Mouse (Mus musculus): ENCODE measurements at regions not wholly inside any gene's neighbourhood (a gene's known extent, or its start where the extent isn't known, plus 50 kb on each side); places are given as distances from the start of the nearest gene placed in this dataset.
A peak's percentile ranks its signal among the peaks of the same experiment; 100 is the strongest.

DNA sequence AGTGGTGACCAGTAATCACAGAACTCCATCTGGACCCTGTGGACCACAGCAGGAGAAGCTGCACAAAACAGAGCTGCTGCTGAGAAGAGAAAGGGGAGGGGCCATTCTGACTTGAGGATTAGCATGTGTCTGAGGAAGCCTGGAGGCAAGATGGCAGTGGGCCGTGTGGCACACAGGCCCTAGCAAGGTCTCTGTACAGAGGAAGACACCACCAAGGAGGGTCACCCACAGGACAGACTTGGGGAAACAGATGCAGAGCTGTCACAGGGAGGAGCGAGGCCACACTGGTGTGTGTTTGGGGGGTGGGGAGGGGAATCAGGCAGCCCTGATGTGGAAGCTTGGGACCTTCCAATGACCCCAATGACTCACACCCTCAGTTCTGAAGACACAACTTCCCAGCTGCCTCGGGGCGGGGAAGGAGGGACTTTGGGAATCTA lies 79.7 kb upstream of the Gpc1 start:
- Histone ChIP-seq H3K4me2 (no peak overlapping the region), H3K4me3 (no peak overlapping the region), H3K9me3 (replicated peaks) (no peaks in the 10 kb centered on the region), H3K36me3 (no peaks in the 10 kb centered on the region), H3K27me3 (replicated peaks) (0 out of 2 replicates have a peak, but pooled peaks cover 26% of the 10 kb centered on the region), H3K9ac (no peak overlapping the region), H3K27ac (ENCODE audit: poor library complexity, severe bottlenecking) (no peak overlapping the region), H3K4me1 (replicated peaks) (peaks cover 30% of the 10 kb centered on the region)
- whole genome bisulfite sequencing = 50% methylated on average over 4 of the region's 4 CpGs
- ATAC-seq (ENCODE audit: insufficient number of reproducible peaks, low FRiP score) = peak; percentile 9; the same call in 1 of the 2 replicates

DNA sequence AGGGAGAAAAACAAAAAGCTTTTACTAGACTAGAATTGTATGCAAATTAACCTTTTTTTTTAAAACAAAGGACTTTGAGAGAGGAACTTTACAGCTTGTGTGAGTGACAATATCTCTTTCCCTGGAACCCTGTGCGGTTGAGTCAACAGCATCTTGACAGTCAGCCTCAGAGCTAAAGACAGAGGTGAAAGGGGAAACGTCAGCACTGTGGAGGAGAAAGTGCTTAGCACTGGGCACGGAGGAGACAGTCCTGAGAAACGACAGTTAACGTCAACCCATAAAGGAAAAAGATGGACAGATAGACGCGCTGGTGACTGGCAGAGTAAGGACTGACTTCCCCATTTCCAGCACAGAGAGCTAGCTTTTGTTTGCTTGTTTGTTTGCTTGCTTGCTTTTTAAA lies 82.0 kb upstream of the Gpc1 start:
- no peak for ATAC-seq (ENCODE audit: insufficient number of reproducible peaks, low FRiP score)
- H3K36me3 ChIP-seq = no peaks in the 10 kb centered on the region
- no peaks in the 10 kb centered on the region for H3K9me3 ChIP-seq (replicated peaks)
- H3K4me2 ChIP-seq = no peak overlapping the region
- H3K27me3 ChIP-seq (replicated peaks) = 0 out of 2 replicates have a peak, but pooled peaks cover 12% of the 10 kb centered on the region
- H3K27ac ChIP-seq (ENCODE audit: poor library complexity, severe bottlenecking) = no peak overlapping the region
- no peak overlapping the region for H3K4me3 ChIP-seq
- WGBS = 42% methylated on average over 7 of the region's 7 CpGs
- no peak overlapping the region for H3K9ac ChIP-seq
- H3K4me1 ChIP-seq (replicated peaks) = peaks cover 43% of the 10 kb centered on the region

DNA sequence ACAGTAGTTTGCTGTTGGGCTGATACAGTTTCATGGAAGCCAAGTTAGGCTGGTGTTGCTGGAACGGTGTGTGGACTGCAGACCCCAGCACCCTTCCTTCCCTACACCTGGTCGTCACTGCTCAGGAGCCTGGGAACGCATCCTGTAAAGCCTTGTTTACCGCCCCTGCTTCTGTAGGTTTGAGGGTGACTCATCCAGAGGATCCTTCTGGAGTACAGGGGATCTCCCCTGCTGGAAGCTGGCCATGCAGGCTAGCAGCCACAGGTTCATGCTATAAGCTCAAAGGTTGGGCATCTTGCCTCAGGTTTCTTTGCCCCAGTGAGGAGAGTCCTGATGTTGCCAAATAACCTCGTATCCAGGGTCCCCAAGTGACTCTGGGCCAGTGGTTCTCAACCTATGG lies 86.2 kb upstream of the Gpc1 start:
- Histone ChIP-seq H3K4me2 (no peak overlapping the region), H3K27me3 (replicated peaks) (peaks cover 15% of the 10 kb centered on the region), H3K9ac (no peak overlapping the region), H3K27ac (ENCODE audit: poor library complexity, severe bottlenecking) (peak overlapping the region; percentile 78), H3K36me3 (no peaks in the 10 kb centered on the region), H3K9me3 (replicated peaks) (no peaks in the 10 kb centered on the region), H3K4me3 (no peak overlapping the region), H3K4me1 (replicated peaks) (peaks cover 33% of the 10 kb centered on the region)
- ATAC-seq (ENCODE audit: insufficient number of reproducible peaks, low FRiP score) = 0 out of 2 replicates have a peak, but pooled peaks have one; percentile 9
- 69% methylated on average over 5 of the region's 5 CpGs for WGBS

DNA sequence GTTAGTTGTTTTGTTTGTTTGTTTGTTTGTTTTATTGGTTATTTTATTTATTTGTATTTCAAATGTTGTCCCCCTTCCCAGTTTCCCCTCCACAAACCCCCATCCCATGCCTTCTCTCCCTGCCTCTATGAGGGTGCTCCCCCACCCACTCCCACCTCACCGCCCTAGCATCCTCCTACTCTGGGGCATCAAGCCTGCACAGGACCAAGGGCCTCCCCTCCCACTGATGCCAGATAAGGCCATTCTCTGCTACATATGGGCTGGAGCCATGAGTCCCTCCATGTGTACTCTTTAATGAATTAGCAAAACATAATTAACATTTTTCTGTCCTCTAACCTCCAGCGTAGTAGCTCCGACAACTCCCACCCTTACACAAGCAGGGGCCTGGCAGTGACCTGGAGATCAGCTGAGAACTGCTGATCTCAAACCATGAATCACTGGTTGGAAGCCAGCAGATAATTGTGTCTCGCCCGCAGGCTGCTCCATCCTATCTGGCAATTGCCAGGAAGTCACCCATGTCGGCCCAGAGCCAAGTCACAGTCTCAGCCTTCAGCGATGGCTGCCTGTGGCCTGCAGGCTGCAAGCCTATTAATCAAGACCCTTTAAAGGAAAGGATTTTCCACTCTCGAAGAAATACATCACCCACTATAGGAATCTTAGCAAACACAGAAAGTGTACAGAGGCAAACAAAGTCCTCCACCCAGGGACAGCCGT lies 86.8 kb upstream of the Gpc1 start:
- Histone ChIP-seq H3K27ac (ENCODE audit: poor library complexity, severe bottlenecking) (peak overlapping the region; percentile 78), H3K4me2 (no peak overlapping the region), H3K4me1 (replicated peaks) (peaks cover 33% of the 10 kb centered on the region), H3K27me3 (replicated peaks) (peaks cover 21% of the 10 kb centered on the region), H3K9ac (no peak overlapping the region), H3K9me3 (replicated peaks) (no peaks in the 10 kb centered on the region), H3K36me3 (no peaks in the 10 kb centered on the region), H3K4me3 (no peak overlapping the region)
- ATAC-seq (ENCODE audit: insufficient number of reproducible peaks, low FRiP score) = peak; percentile 52; the same call in 1 of the 2 replicates
- WGBS = 48% methylated on average over 9 of the region's 9 CpGs

DNA sequence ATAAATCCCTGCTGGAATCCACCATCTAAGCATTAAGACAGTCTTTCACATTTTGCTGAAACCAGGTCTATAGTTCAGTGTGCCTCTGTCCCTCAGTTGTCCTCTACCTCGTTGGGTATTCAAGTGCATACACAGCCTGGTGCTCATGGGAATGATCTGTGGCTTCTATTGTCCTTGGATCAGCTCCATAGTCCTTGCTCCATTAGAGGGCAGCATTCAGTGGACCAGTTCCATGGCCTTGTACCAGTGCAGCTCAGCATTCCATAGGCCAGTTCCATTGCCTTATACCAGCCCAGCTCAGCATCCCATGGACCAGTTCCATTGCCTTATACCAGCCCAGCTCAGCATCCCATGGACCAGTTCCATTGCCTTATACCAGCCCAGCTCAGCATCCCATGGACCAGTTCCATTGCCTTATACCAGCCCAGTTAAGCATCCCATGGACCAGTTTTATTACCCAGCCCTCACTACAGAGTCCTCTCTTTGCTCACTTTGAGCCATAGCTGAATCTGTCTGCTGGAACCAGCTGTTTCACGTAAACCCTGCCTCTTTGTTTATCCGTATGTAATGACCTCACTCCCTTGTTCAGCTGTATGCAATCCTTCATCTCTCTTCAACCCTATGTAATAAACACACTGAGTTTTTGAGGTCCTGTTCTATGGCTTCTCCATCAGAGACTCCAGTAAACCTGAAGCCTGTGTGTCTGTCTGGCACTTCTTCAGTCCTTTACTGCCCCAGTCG lies 88.4 kb upstream of the Gpc1 start:
- no peaks in the 10 kb centered on the region for H3K9me3 ChIP-seq (replicated peaks)
- H3K27me3 ChIP-seq (replicated peaks) = peaks cover 34% of the 10 kb centered on the region
- H3K36me3 ChIP-seq = no peaks in the 10 kb centered on the region
- no peak overlapping the region for H3K4me3 ChIP-seq
- ATAC-seq (ENCODE audit: insufficient number of reproducible peaks, low FRiP score) = no peak
- H3K9ac ChIP-seq = no peak overlapping the region
- WGBS = 77% methylated on average over 4 of the region's 4 CpGs
- H3K4me1 ChIP-seq (replicated peaks) = peaks cover 27% of the 10 kb centered on the region
- no peak overlapping the region for H3K27ac ChIP-seq (ENCODE audit: poor library complexity, severe bottlenecking)
- H3K4me2 ChIP-seq = no peak overlapping the region

DNA sequence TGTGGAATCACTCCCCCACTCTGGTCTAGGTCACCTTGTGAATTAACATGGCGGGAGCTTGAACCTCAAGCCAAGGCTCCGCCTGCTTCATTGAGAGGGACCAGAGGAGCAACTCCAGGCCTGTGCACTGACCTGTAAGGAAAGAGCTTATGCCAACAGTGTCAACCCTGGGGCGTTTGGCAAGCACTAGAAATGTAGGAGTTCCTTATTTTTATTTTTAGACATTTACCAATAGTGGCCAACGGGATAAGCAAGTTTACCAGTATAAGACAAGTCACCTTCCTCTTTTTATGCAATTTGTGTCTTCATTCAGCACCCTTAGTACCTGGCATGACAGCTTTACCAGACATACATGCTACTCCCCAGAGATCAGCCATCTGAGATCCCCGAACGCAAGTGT lies 89.1 kb upstream of the Gpc1 start:
- peaks cover 40% of the 10 kb centered on the region for H3K27me3 ChIP-seq (replicated peaks)
- H3K9ac ChIP-seq = no peak overlapping the region
- WGBS = 82% methylated on average over 6 of the region's 6 CpGs
- no peak overlapping the region for H3K27ac ChIP-seq (ENCODE audit: poor library complexity, severe bottlenecking)
- no peaks in the 10 kb centered on the region for H3K9me3 ChIP-seq (replicated peaks)
- H3K4me3 ChIP-seq = no peak overlapping the region
- peaks cover 30% of the 10 kb centered on the region for H3K4me1 ChIP-seq (replicated peaks)
- no peak overlapping the region for H3K4me2 ChIP-seq
- no peak for ATAC-seq (ENCODE audit: insufficient number of reproducible peaks, low FRiP score)
- no peaks in the 10 kb centered on the region for H3K36me3 ChIP-seq

DNA sequence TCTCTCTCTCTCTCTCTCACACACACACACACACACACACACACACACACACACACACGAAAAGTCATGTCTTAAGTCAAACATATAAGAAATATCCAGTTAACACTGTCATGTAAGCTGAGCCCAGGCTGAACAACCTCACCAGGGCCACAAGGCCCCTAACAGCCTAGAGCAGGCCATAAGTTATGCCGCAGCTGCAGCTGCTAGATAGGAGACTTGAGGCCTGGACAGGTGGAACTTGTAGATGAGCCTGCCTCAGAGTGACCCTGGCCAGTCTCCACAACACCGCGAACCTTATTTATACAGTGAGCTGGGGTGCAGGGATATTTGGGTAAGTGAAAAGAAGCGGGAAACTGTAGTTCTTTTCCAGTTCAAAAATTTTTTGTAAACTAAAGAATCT lies 90.4 kb upstream of the Gpc1 start:
- Histone ChIP-seq H3K27ac (ENCODE audit: poor library complexity, severe bottlenecking) (no peak overlapping the region), H3K27me3 (replicated peaks) (peaks cover 51% of the 10 kb centered on the region)
- no peak for ATAC-seq (ENCODE audit: insufficient number of reproducible peaks, low FRiP score)

DNA sequence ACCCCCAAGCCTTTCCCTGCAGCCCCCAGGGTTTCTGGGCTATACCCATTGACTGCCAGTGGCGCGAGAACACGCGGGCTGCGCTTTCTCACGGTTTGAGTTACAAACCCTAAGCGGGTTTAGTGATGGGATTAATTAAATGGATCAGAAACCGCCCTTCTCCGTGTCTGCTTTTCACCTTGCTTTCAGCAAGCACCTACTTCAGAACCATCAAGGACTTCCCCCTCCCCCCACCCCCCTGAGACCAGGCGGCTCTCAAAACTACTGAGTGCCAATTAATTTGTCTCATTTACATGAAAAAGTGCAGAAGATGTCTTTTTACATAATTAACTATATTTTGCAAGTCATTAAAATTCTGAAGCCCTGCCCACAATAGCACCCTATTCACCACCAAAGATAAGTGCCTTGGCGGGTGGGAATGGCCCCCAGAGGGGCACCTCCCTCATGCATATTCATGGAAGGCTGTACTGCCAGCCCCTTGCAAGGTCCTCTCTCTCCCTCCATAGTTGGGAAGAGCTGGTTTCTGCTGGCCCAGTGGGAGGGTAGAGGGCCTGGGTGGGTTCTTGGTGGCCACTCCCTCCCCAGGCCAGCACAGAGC lies 89.1 kb upstream of the Otos start:
- Histone ChIP-seq H3K27me3 (replicated peaks) (peaks cover 61% of the 10 kb centered on the region), H3K4me2 (no peak overlapping the region), H3K4me3 (no peak overlapping the region), H3K36me3 (no peaks in the 10 kb centered on the region), H3K9me3 (replicated peaks) (no peaks in the 10 kb centered on the region), H3K27ac (ENCODE audit: poor library complexity, severe bottlenecking) (no peak overlapping the region), H3K4me1 (replicated peaks) (peaks cover 14% of the 10 kb centered on the region), H3K9ac (no peak overlapping the region)
- ATAC-seq (ENCODE audit: insufficient number of reproducible peaks, low FRiP score) = no peak; the same call in 1 of the 2 replicates
- 30% methylated on average over 11 of the region's 11 CpGs for WGBS

More for the DNA sequence above, 90.4 kb upstream of the Gpc1 start:
- Histone ChIP-seq H3K4me1 (replicated peaks) (peaks cover 20% of the 10 kb centered on the region), H3K9me3 (replicated peaks) (no peaks in the 10 kb centered on the region), H3K36me3 (no peaks in the 10 kb centered on the region), H3K9ac (no peak overlapping the region), H3K4me3 (no peak overlapping the region), H3K4me2 (no peak overlapping the region)
- 82% methylated on average over 5 of the region's 5 CpGs for WGBS

DNA sequence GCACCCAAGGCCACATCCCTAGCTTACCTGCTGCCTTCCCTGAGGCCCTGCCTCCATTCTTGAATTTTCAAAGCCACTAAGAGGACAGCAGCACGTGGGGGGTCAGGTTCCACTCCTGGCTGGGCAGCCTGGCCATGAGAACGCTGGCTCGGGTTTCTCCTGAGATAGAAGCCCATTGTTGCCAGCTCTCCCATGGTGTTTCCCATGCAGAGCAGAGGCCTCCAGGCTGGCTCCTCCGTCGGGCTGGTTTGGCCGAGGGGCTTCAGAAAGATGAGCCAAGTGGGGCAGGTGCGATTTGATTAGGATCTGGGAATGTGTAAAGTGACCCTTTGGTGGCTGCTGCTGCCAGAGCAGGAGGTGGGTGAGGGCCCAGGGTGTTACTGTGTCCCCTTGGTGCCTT lies 87.8 kb upstream of the Otos start:
- Histone ChIP-seq H3K4me3 (no peak overlapping the region), H3K9me3 (replicated peaks) (no peaks in the 10 kb centered on the region), H3K27me3 (replicated peaks) (peaks cover 53% of the 10 kb centered on the region), H3K4me1 (replicated peaks) (peaks cover 14% of the 10 kb centered on the region), H3K4me2 (no peak overlapping the region), H3K36me3 (no peaks in the 10 kb centered on the region), H3K27ac (ENCODE audit: poor library complexity, severe bottlenecking) (no peak overlapping the region), H3K9ac (no peak overlapping the region)
- 58% methylated on average over 7 of the region's 7 CpGs for WGBS
- no peak for ATAC-seq (ENCODE audit: insufficient number of reproducible peaks, low FRiP score)

DNA sequence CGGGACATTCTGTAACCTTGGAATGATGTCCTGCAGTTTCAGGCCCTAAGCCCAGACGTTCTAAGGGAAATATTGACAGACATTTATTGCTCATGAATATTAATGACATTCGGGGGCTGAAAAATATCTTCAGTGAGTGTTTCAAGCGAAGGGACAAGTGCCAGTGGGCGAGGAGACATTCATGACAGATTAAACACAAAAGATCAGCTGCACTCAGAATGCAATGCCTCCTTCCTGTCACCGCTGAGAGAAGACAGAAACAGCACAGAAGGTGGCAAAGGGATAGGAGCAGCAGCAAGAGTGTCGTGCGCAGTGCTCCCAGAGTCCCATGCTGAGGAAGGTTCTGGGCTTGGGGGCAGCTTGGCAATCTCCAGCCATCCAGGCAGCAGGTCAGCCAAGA lies 85.1 kb upstream of the Otos start:
- H3K9me3 ChIP-seq (replicated peaks) = no peaks in the 10 kb centered on the region
- H3K27ac ChIP-seq (ENCODE audit: poor library complexity, severe bottlenecking) = no peak overlapping the region
- peaks cover 14% of the 10 kb centered on the region for H3K4me1 ChIP-seq (replicated peaks)
- H3K27me3 ChIP-seq (replicated peaks) = peaks cover 46% of the 10 kb centered on the region
- 56% methylated on average over 8 of the region's 8 CpGs for whole genome bisulfite sequencing
- no peak for ATAC-seq (ENCODE audit: insufficient number of reproducible peaks, low FRiP score)
- H3K4me3 ChIP-seq = no peak overlapping the region
- no peaks in the 10 kb centered on the region for H3K36me3 ChIP-seq
- H3K4me2 ChIP-seq = no peak overlapping the region
- H3K9ac ChIP-seq = no peak overlapping the region
